Mouse (Mus musculus) left cerebral cortex, postnatal 14 days (tissue): ENCODE results near the gene Mlxipl. TPM values are rescaled to one million over a fixed set of nuclear protein-coding genes. Genes with fewer than 3 reads are reported as not detected.
"Not testable (repeated sequence)": the region's sequence is repeated elsewhere in the genome, so short reads cannot be mapped to it uniquely, and the experiment has no call there.

ENCODE experiments used
- DNase-seq, 2 experiments: peaks; one replicate each; pipeline ENCODE4 v3.0.0; 2021 to 2022; ENCODE audit warnings: low spot score in 2 of 2, mixed read lengths in 1 of 2
- intact Hi-C: fragments of 180-260 bp; cut with DNase I; formaldehyde crosslinking; loops from one replicate; pipeline ENCODE4 v1.15.1; 2025
- long read RNA-seq, 2 experiments: library from polyadenylated mRNA; stranded (forward); transcript quantifications; one replicate each; pipeline ENCODE4 v2.0.0; 2021
- total RNA-seq, 2 experiments: library from RNA; stranded (reverse); gene quantifications; 2 replicates each; pipeline ENCODE4 v1.2.3; 2021

The Mlxipl gene
- total RNA-seq, result 1 to 10 TPM; 4.0 to 4.5 TPM
- long read RNA-seq, experiment 1, partial matches to known transcripts, result 0 of 3 reads
- long read RNA-seq, experiment 1, other reads (novel, unspliced or antisense), result 3 of 3 reads
- long read RNA-seq, experiment 2, partial matches to known transcripts, result 0 of 8 reads
- long read RNA-seq, experiment 2, other reads (novel, unspliced or antisense), result 8 of 8 reads

- no peak for DNase-seq
- intact Hi-C loops, result no loop called here
Measured at GRCm38 (mm10) chr5:135089653-135090052, at the start of gene Mlxipl. Mlxipl (plus strand) TSS chr5:135089890.

- intact Hi-C loops, result no loop called here
- peak in 1 of 2 experiments; percentile 51 for DNase-seq
Measured at GRCm38 (mm10) chr5:135040059-135040458, 49.6 kb upstream of the Mlxipl start.

- DNase-seq, result peak; percentile 44 to 50
- intact Hi-C loops, result no loop called here
Measured at GRCm38 (mm10) chr5:135040777-135041176, 48.9 kb upstream of the Mlxipl start.

- intact Hi-C loops, result no loop called here
- DNase-seq, result no peak
Measured at GRCm38 (mm10) chr5:135042105-135042788, 47.4 kb upstream of the Mlxipl start.

- intact Hi-C loops, result no loop called here
- no peak for DNase-seq
Measured at GRCm38 (mm10) chr5:135044575-135044974, 45.1 kb upstream of the Mlxipl start.

- intact Hi-C loops, result no loop called here
- DNase-seq, result no peak
Measured at GRCm38 (mm10) chr5:135048539-135048938, 41.2 kb upstream of the Mlxipl start.

- intact Hi-C loops, DNase-seq: not testable (repeated sequence)
Measured at GRCm38 (mm10) chr5:135049268-135049667, 40.4 kb upstream of the Mlxipl start.

- intact Hi-C loops, result loop anchor here (5.0 kb wide), 1 partner anchor 36 kb away; no protein-coding TSS in a partner anchor
- DNase-seq, result no peak
Measured at GRCm38 (mm10) chr5:135053356-135053755, 36.3 kb upstream of the Mlxipl start.

- intact Hi-C loops, result loop anchor here (5.0 kb wide), 1 partner anchor 42 kb away; the partner anchor contains the start of gene Stx1a
- DNase-seq, result peak; percentile 98 to 99
Measured at GRCm38 (mm10) chr5:135063629-135064381, 25.9 kb upstream of the Mlxipl start, which contains the start of gene Dnajc30. Dnajc30 (plus strand) TSS chr5:135064202.

- DNase-seq, result no peak
- intact Hi-C loops, result loop anchor here (5.0 kb wide), 1 partner anchor 42 kb away; the partner anchor contains the start of gene Stx1a
Measured at GRCm38 (mm10) chr5:135064382-135064766, 25.3 kb upstream of the Mlxipl start.

GRCm38 (mm10) chr5:135064909-135065446, 24.7 kb upstream of the Mlxipl start, which contains the start of gene Bud23:
Bud23 (minus strand) TSS chr5:135064959.
- DNase-seq, result not testable (repeated sequence)
- intact Hi-C loops, result loop anchor here (5.0 kb wide), 1 partner anchor 43 kb away; the partner anchor contains the start of gene Stx1a

- intact Hi-C loops, result no loop called here
- DNase-seq, result no peak
Measured at GRCm38 (mm10) chr5:135066008-135066407, 23.7 kb upstream of the Mlxipl start.

GRCm38 (mm10) chr5:135070448-135070847, 19.2 kb upstream of the Mlxipl start:
- no peak for DNase-seq
- intact Hi-C loops, result no loop called here

GRCm38 (mm10) chr5:135072061-135072460, 17.6 kb upstream of the Mlxipl start:
- DNase-seq, result no peak
- intact Hi-C loops, result no loop called here

- intact Hi-C loops, result no loop called here
- no peak for DNase-seq
Measured at GRCm38 (mm10) chr5:135072720-135073119, 17.0 kb upstream of the Mlxipl start.

- intact Hi-C loops, result no loop called here
- no peak for DNase-seq
Measured at GRCm38 (mm10) chr5:135073349-135074150, 16.1 kb upstream of the Mlxipl start.

GRCm38 (mm10) chr5:135075655-135076054, 14.0 kb upstream of the Mlxipl start:
- DNase-seq, result no peak
- intact Hi-C loops, result loop anchor here (2.0 kb wide), 1 partner anchor 59 kb away; no protein-coding TSS in a partner anchor

- no peak for DNase-seq
- intact Hi-C loops, result loop anchor here (2.0 kb wide), 1 partner anchor 60 kb away; no protein-coding TSS in a partner anchor
Measured at GRCm38 (mm10) chr5:135076368-135076767, 13.3 kb upstream of the Mlxipl start.
